Mouse (Mus musculus) mouse embryonic stem cell (cell line): ENCODE data around the gene Rell1.

Experiments
- in situ Hi-C, 2 experiments: fragments of 300-500 bp; cut with MboI; formaldehyde crosslinking; loops; 1 replicate in 1 of 2; 3 replicates in 1 of 2; pipeline ENCODE4 v1.14.3; 2019 to 2020; ENCODE audit warnings: low sequenced_read_pairs in 2 of 2, low pct_unique_long_range_greater_than_20kb in 1 of 2, mixed read lengths in 1 of 2; ENCODE audit not compliant: unreplicated experiment in 1 of 2

The Rell1 gene

DNA sequence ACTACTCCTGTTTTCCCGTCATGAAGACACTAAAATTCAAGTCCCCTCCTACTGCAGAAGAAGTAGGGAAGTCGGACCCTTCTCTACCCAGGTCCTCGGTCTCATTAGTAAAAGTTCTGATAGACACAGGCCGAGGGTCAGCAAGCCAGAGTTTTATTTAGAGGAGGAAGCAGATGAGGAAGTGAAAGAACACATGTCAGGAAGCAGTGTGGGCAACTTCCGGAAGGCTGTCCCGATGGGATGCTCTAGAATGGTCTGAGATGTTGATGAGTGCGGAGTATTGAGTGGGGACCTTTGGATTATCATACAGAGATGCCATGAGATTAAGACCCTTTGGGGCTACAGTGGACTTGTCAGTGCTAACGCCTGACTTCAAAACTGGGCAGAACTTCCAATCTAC, 109.8 kb downstream of the Rell1 start:
- in situ Hi-C loops: no loop called here
